Mouse (Mus musculus): Measurements from ENCODE around the gene Cgnl1.

DNA sequence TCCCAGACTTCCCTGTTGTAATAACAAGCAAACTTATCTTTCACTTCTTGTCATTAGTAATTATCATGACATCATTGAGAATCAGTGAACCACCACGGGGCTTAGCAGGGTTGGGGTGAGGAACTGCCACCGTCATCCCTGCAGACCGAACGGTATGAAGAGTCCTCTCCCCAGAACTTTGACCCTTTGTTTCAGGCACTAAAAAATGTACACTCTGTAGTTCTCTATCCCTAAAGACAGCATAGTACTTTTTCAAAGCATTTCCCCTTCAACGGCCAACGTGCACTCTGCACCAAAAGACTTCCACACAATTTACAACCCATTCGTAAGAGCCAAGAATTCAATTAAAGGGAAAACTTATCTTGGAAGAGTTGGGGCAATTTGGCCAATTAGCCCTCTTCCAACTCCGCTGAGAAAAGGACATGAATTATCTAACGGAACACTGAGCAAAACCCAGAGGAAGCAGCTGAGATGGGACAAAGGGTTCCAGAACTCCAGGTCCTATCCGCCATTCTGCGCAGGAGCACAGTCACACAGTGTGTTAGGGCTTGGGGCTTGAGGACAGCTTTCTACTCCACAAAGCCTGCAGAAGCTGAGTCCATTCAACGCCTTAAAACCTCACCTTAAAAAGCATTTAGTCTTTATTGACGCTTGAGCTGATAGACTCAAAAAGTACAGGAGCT is 66.9 kb downstream of the Cgnl1 start:
- TF ChIP-seq POLR2A (IDR thresholded peaks at IDR 0.05; ENCODE audit: borderline replicate concordance, insufficient read depth, low read length), result no peak
- no peak for TF ChIP-seq CTCF (IDR thresholded peaks at IDR 0.05; ENCODE audit: borderline replicate concordance, insufficient read depth, low read depth, low read length)
